Mouse (Mus musculus) hindbrain, embryonic 11.5 days (tissue): ENCODE results near the gene Txndc12. TPM values are rescaled to one million over a fixed set of nuclear protein-coding genes. Genes with fewer than 3 reads are reported as not detected.

Experiments
- ATAC-seq: fragments of 200-750 bp; cut with Nextera tagmentation; 2 replicates; pipeline ENCODE4 v1.8.0; 2017; ENCODE audit warnings: mild to moderate bottlenecking, moderate TSS enrichment, moderate library complexity; ENCODE audit not compliant: low FRiP score
- DNase-seq: peaks from one replicate; pipeline ENCODE4 v3.0.0-alpha.2; 2015; ENCODE audit warnings: low spot score
- H3K27ac ChIP-seq: fragments of 300-500 bp; sonication (generic); 2 replicates; pipeline ENCODE4 v1.5.1; 2014; ENCODE audit warnings: mild to moderate bottlenecking, low read depth, low read length
- H3K27me3 ChIP-seq: fragments of 300-500 bp; sonication (generic); 2 replicates; pipeline ENCODE4 v1.6.1; 2014; ENCODE audit warnings: mild to moderate bottlenecking, low read length, moderate library complexity, mixed read lengths; ENCODE audit not compliant: control insufficient read depth, insufficient read depth
- H3K36me3 ChIP-seq: fragments of 300-500 bp; sonication (generic); 2 replicates; pipeline ENCODE4 v1.6.1; 2014; ENCODE audit warnings: mild to moderate bottlenecking, low read length, moderate library complexity, mixed read lengths; ENCODE audit not compliant: control insufficient read depth, insufficient read depth
- H3K4me1 ChIP-seq: fragments of 300-500 bp; sonication (generic); replicated peaks from 2 replicates; pipeline ENCODE4 v1.6.1; 2014; ENCODE audit warnings: low read length, mixed read lengths; ENCODE audit not compliant: control insufficient read depth, insufficient read depth
- H3K4me2 ChIP-seq: fragments of 300-500 bp; sonication (generic); replicated peaks from 2 replicates; pipeline ENCODE4 v1.6.1; 2014; ENCODE audit warnings: mild to moderate bottlenecking, low read depth, low read length
- H3K4me3 ChIP-seq: fragments of 300-500 bp; sonication (generic); 2 replicates; pipeline ENCODE4 v1.5.1; 2014; ENCODE audit warnings: low read depth, low read length
- H3K9ac ChIP-seq: fragments of 300-500 bp; sonication (generic); 2 replicates; pipeline ENCODE4 v1.6.1; 2014; ENCODE audit warnings: low read depth, low read length
- H3K9me3 ChIP-seq: fragments of 300-500 bp; sonication (generic); 2 replicates; pipeline ENCODE4 v1.6.1; 2016; ENCODE audit warnings: low read length; ENCODE audit not compliant: control insufficient read depth
- WGBS: fragments of 180-500 bp; shearing (Covaris S2); extraction: QIAGEN DNeasy Blood & Tissue Kit; methylation state at CpG from one replicate; pipeline ENCODE4 v1.1.7; 2014; 5-methylcytosine and 5-hydroxymethylcytosine counted together
- polyA plus RNA-seq: library from polyadenylated mRNA; unstranded; fragments of >200 nt; fragmentation: Nextera tagmentation; extraction: Ambion mirVana; gene quantifications from 2 replicates; pipeline ENCODE4 v1.2.1, GENCODE M21; 2014

Txndc12 gene
- polyA plus RNA-seq, 1 experiment from 2014 or later = 115 TPM

GRCm38 (mm10) chr4:108904076-108904475 lies 69.7 kb downstream of the Txndc12 start:
- H3K4me2 ChIP-seq = no peak overlapping the region
- H3K27ac ChIP-seq = no peak overlapping the region
- DNase-seq (no peak), ATAC-seq (no peak)
- no peaks in the 10 kb centered on the region for H3K27me3 ChIP-seq
- H3K9me3 ChIP-seq = no peaks in the 10 kb centered on the region
- H3K4me3 ChIP-seq = no peak overlapping the region
- no peaks in the 10 kb centered on the region for H3K4me1 ChIP-seq
- WGBS = 48% methylated on average over 6 of the region's 6 CpGs
- no peak overlapping the region for H3K9ac ChIP-seq
- H3K36me3 ChIP-seq = no peaks in the 10 kb centered on the region

DNA sequence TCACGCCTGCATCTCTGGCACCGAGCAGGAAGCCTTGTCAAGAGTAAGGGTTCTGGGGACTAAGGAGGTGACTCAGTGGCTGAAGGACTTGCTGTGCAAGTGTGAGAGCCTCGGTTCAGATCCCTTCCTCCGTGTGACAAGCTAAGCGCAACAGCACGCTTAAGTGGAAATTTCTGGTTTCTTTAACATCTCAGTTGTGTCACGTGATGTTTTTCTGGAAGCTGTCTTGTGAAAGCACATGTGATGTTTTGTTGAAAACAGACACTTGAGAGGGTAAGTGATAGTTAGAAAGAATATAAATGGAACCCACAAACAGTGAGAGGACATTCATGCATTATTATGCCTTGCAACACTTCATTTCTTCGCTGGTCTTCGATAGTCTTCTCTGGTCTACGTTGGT lies 70.4 kb downstream of the Txndc12 start:
- Histone ChIP-seq H3K27ac (no peak overlapping the region), H3K36me3 (no peaks in the 10 kb centered on the region), H3K4me1 (no peaks in the 10 kb centered on the region), H3K4me2 (no peak overlapping the region), H3K27me3 (no peaks in the 10 kb centered on the region), H3K9ac (no peak overlapping the region), H3K4me3 (no peak overlapping the region), H3K9me3 (no peaks in the 10 kb centered on the region)
- 91% methylated on average over 10 of the region's 10 CpGs for WGBS
- no peak for ATAC-seq
- no peak for DNase-seq

- H3K4me3 ChIP-seq = no peak overlapping the region
- 51% methylated on average over 6 of the region's 6 CpGs for WGBS
- no peak overlapping the region for H3K4me2 ChIP-seq
- ATAC-seq (no peak), DNase-seq (no peak)
- H3K27ac ChIP-seq = no peak overlapping the region
- H3K27me3 ChIP-seq = no peaks in the 10 kb centered on the region
- H3K36me3 ChIP-seq = no peaks in the 10 kb centered on the region
- H3K9me3 ChIP-seq = no peaks in the 10 kb centered on the region
- H3K4me1 ChIP-seq = no peaks in the 10 kb centered on the region
- H3K9ac ChIP-seq = no peak overlapping the region
Measured at GRCm38 (mm10) chr4:108905859-108906258, 71.5 kb downstream of the Txndc12 start.

GRCm38 (mm10) chr4:108907475-108907874 lies 73.1 kb downstream of the Txndc12 start:
- Histone ChIP-seq H3K4me3 (no peak overlapping the region), H3K27me3 (no peaks in the 10 kb centered on the region), H3K4me2 (no peak overlapping the region), H3K27ac (no peak overlapping the region), H3K9me3 (no peaks in the 10 kb centered on the region), H3K4me1 (no peaks in the 10 kb centered on the region), H3K36me3 (no peaks in the 10 kb centered on the region), H3K9ac (no peak overlapping the region)
- ATAC-seq = no peak
- no peak for DNase-seq

- 78% methylated on average over 8 of the region's 8 CpGs for WGBS
- Histone ChIP-seq H3K4me2 (no peak overlapping the region), H3K36me3 (no peaks in the 10 kb centered on the region), H3K27ac (no peak overlapping the region), H3K4me3 (no peak overlapping the region), H3K4me1 (no peaks in the 10 kb centered on the region), H3K27me3 (no peaks in the 10 kb centered on the region), H3K9ac (no peak overlapping the region), H3K9me3 (no peaks in the 10 kb centered on the region)
- no peak for DNase-seq
- ATAC-seq = no peak
Measured at GRCm38 (mm10) chr4:108909872-108910425, 75.5 kb downstream of the Txndc12 start.

Other genes with a start within 250 kb of the Txndc12 start
- gene Cc2d1b, start 214.7 kb upstream of the Txndc12 start, polyA plus RNA-seq = 19.4 and 19.5 TPM in 2 replicates
- 1.3 and 2.0 TPM in 2 replicates for gene 3110021N24Rik, start 115.0 kb upstream of the Txndc12 start, polyA plus RNA-seq
- 3.5 and 8.4 TPM in 2 replicates for gene Zfyve9, start 53.8 kb upstream of the Txndc12 start, polyA plus RNA-seq
- 251 and 269 TPM in 2 replicates for gene Btf3l4, start 987 bp upstream of the Txndc12 start, polyA plus RNA-seq
- gene Kti12, start 13.2 kb downstream of the Txndc12 start, polyA plus RNA-seq = 40.5 and 44.1 TPM in 2 replicates
- 1.5 and 3.3 TPM in 2 replicates for gene A730015C16Rik, start 14.0 kb downstream of the Txndc12 start, polyA plus RNA-seq
- 35.3 and 36.4 TPM in 2 replicates for gene Rab3b, start 44.5 kb downstream of the Txndc12 start, polyA plus RNA-seq
- 74.4 and 82.5 TPM in 2 replicates for gene Nrd1, start 166.1 kb downstream of the Txndc12 start, polyA plus RNA-seq